Mouse (Mus musculus) CH12.LX (cell line): ENCODE measurements around the gene Pdp2. TPM values are rescaled to one million over a fixed set of nuclear protein-coding genes. Genes with fewer than 3 reads are reported as not detected.
A peak's percentile ranks its signal among the peaks of the same experiment; 100 is the strongest.

Source experiments
- DNase-seq: peaks from one replicate; pipeline ENCODE4 v3.0.0-alpha.2; 2013; ENCODE audit errors: extremely low read depth
- H3K27ac ChIP-seq: 2 replicates; pipeline ENCODE4 v1.5.1; 2012; ENCODE audit warnings: low read depth, mild to moderate bottlenecking, control low read depth, moderate library complexity; ENCODE audit not compliant: insufficient read depth
- H3K27me3 ChIP-seq: replicated peaks from 2 replicates; pipeline ENCODE3; 2012; ENCODE audit warnings: inconsistent platforms
- H3K36me3 ChIP-seq, 2 experiments: replicated peaks in 1 of 2; 2 replicates each; pipeline versions ENCODE3 to v1.6.1; 2012; ENCODE audit warnings: inconsistent platforms in 1 of 2, low read length in 1 of 2, mild to moderate bottlenecking in 1 of 2, mixed read lengths in 1 of 2, moderate library complexity in 1 of 2; ENCODE audit not compliant: control insufficient read depth in 1 of 2, insufficient read depth in 1 of 2
- H3K4me1 ChIP-seq, 2 experiments: 2 replicates each; pipeline ENCODE4 v1.6.1; 2012; ENCODE audit warnings: inconsistent platforms in 1 of 2, moderate library complexity in 1 of 2; ENCODE audit not compliant: insufficient read depth in 2 of 2, control insufficient read depth in 1 of 2
- H3K4me2 ChIP-seq: 2 replicates; pipeline ENCODE4 v1.6.1; 2012; ENCODE audit warnings: low read depth, mild to moderate bottlenecking, control low read depth; ENCODE audit not compliant: poor library complexity, insufficient read depth, severe bottlenecking
- H3K4me3 ChIP-seq, 3 experiments: fragments of 150-350 bp in 1 of 3; sonication (generic) in 1 of 3; replicated peaks in 1 of 3; 2 replicates each; pipeline versions ENCODE3 to v1.5.1; 2011 to 2012; ENCODE audit warnings: low read depth in 2 of 3, low read length in 2 of 3, mild to moderate bottlenecking in 2 of 3, moderate library complexity in 2 of 3, control low read depth in 1 of 3, improper control_type of control experiment in 1 of 3, inconsistent platforms in 1 of 3, mixed read lengths in 1 of 3; ENCODE audit not compliant: poor library complexity in 1 of 3
- H3K79me2 ChIP-seq: replicated peaks from 2 replicates; pipeline ENCODE4 v1.6.1; 2012; ENCODE audit warnings: mild to moderate bottlenecking, moderate library complexity; ENCODE audit not compliant: control insufficient read depth, poor library complexity, insufficient read depth, severe bottlenecking; ENCODE audit errors: extremely low read depth
- H3K9ac ChIP-seq: 2 replicates; pipeline ENCODE4 v1.6.1; 2012; ENCODE audit warnings: low read depth, mild to moderate bottlenecking, control low read depth, moderate library complexity; ENCODE audit not compliant: insufficient read depth
- H3K9me3 ChIP-seq: replicated peaks from 2 replicates; pipeline ENCODE3; 2012; ENCODE audit warnings: low read length, inconsistent platforms, mixed read lengths
- CTCF ChIP-seq, 2 experiments: IDR thresholded peaks in 1 of 2; conservative IDR thresholded peaks in 1 of 2; 2 replicates each; pipeline ENCODE4 v1.5.1; 2011 to 2012; ENCODE audit warnings: low read depth in 2 of 2, low read length in 2 of 2, improper control_type of control experiment in 1 of 2, inconsistent platforms in 1 of 2, mild to moderate bottlenecking in 1 of 2, moderate library complexity in 1 of 2
- ELF1 ChIP-seq: IDR thresholded peaks from 2 replicates; pipeline ENCODE4 v1.6.1; 2014; ENCODE audit warnings: low read depth, mild to moderate bottlenecking, inconsistent platforms, low read length, improper control_type of control experiment
- EP300 ChIP-seq: IDR thresholded peaks from 2 replicates; pipeline ENCODE4 v1.6.1; 2011; ENCODE audit warnings: low read length, improper control_type of control experiment
- ETS1 ChIP-seq: conservative IDR thresholded peaks from 2 replicates; pipeline ENCODE4 v1.6.1; 2012; ENCODE audit warnings: low read depth, mild to moderate bottlenecking, inconsistent platforms, low read length, improper control_type of control experiment, moderate library complexity
- JUND ChIP-seq: conservative IDR thresholded peaks from 2 replicates; pipeline ENCODE4 v1.6.1; 2011; ENCODE audit warnings: low read depth, low read length, improper control_type of control experiment
- MAFK ChIP-seq: IDR thresholded peaks from 2 replicates; pipeline ENCODE4 v1.6.1; 2011; ENCODE audit warnings: low read length, improper control_type of control experiment; ENCODE audit not compliant: insufficient replicate concordance
- MXI1 ChIP-seq: IDR thresholded peaks from 2 replicates; pipeline ENCODE4 v1.6.1; 2011; ENCODE audit warnings: mild to moderate bottlenecking, low read depth, low read length, improper control_type of control experiment
- NRF1 ChIP-seq: IDR thresholded peaks from 2 replicates; pipeline ENCODE4 v1.6.1; 2014; ENCODE audit warnings: low read depth, mild to moderate bottlenecking, inconsistent platforms, low read length, improper control_type of control experiment, moderate library complexity
- RAD21 ChIP-seq: IDR thresholded peaks from 2 replicates; pipeline ENCODE4 v1.6.1; 2011; ENCODE audit warnings: low read depth, mild to moderate bottlenecking, low read length, improper control_type of control experiment, moderate library complexity
- RCOR1 ChIP-seq: conservative IDR thresholded peaks from 2 replicates; pipeline ENCODE4 v1.6.1; 2012; ENCODE audit warnings: low read depth, mild to moderate bottlenecking, inconsistent platforms, low read length, improper control_type of control experiment
- TCF12 ChIP-seq: IDR thresholded peaks from 2 replicates; pipeline ENCODE4 v1.6.1; 2014; ENCODE audit warnings: low read depth, mild to moderate bottlenecking, inconsistent platforms, low read length, improper control_type of control experiment
- ZC3H11A ChIP-seq: IDR thresholded peaks from 2 replicates; pipeline ENCODE4 v1.6.1; 2012; ENCODE audit warnings: low read depth, mild to moderate bottlenecking, inconsistent platforms, low read length, improper control_type of control experiment
- dilution Hi-C: fragments of 300-500 bp; cut with MboI; formaldehyde crosslinking; loops from 2 replicates; pipeline ENCODE4 v1.14.3; 2020; ENCODE audit warnings: low sequenced_read_pairs; ENCODE audit not compliant: extremely low pct_unique_long_range_greater_than_20kb, extremely low pct_ligation_motif_present
- in situ Hi-C: fragments of 300-500 bp; cut with MboI; formaldehyde crosslinking; loops from 3 replicates; pipeline ENCODE4 v1.14.3; 2019; ENCODE audit warnings: low sequenced_read_pairs, low pct_ligation_motif_present, low pct_unique_long_range_greater_than_20kb, mixed read lengths
- polyA plus RNA-seq: library from polyadenylated mRNA; unstranded; fragments of >175 nt; gene quantifications from 2 replicates; pipeline ENCODE4 v1.2.1, GENCODE M21; 2012; ENCODE audit warnings: low read depth; ENCODE audit not compliant: insufficient read length
- total RNA-seq, 2 experiments: library from RNA; depleted of rRNA; stranded (reverse); fragments of 300-350 nt in 1 of 2; fragments of >200 nt in 1 of 2; gene quantifications; 2 replicates each; pipeline ENCODE4 v1.2.3; 2012 to 2014

The Pdp2 gene
- total and polyA plus RNA-seq, 3 experiments = 7.6 to 9.6 (median 8.7) TPM

- dilution Hi-C loops (no loop called here), in situ Hi-C loops (no loop called here)
- H3K27ac ChIP-seq = no peak overlapping the region
Measured at GRCm38 (mm10) chr8:104591856-104592255, 605 bp downstream of the Pdp2 start.

GRCm38 (mm10) chr8:104592566-104592965 lies 1.3 kb downstream of the Pdp2 start:
- Histone ChIP-seq H3K27me3 (no peaks in the 10 kb centered on the region), H3K4me2 (0 out of 2 replicates have a peak overlapping the region, but pooled peaks have one; percentile 57), H3K9me3 (no peaks in the 10 kb centered on the region), H3K9ac (no peak overlapping the region), H3K4me1 (peaks cover 3 to 33% of the 10 kb centered on the region in 2 experiments; a peak in 2 of 4 replicates), H3K4me3 (peak overlapping the region in 1 of 3 experiments; percentile 89), H3K79me2 (peaks cover 7% of the 10 kb centered on the region; the same call in 1 of the 2 replicates), H3K27ac (no peak overlapping the region), H3K36me3 (peaks cover 23 to 39% of the 10 kb centered on the region in 2 experiments)
- TF ChIP-seq MXI1 (0 out of 2 replicates have a peak, but pooled peaks have one; percentile 31), CTCF (conservative IDR thresholded peaks at IDR 0.05 in 1 of 2, IDR thresholded peaks at IDR 0.05 in 1 of 2; ENCODE audit: low read depth in 2 of 2, low read length in 2 of 2) (no peak), ZC3H11A (no peak), ETS1 (no peak), NRF1 (no peak), RAD21 (no peak), TCF12 (no peak)
- DNase-seq = no peak
- in situ Hi-C loops (no loop called here), dilution Hi-C loops (no loop called here)

More at GRCm38 (mm10) chr8:104591856-104592255, 605 bp downstream of the Pdp2 start:
- peaks cover 3 to 33% of the 10 kb centered on the region in 2 experiments; a peak in 2 of 4 replicates for H3K4me1 ChIP-seq
- no peak for DNase-seq
- peak overlapping the region; percentile 57 for H3K4me2 ChIP-seq
- TF ChIP-seq JUND (no peak), NRF1 (no peak), RCOR1 (no peak), MAFK (no peak), ELF1 (no peak), EP300 (no peak)
- peak overlapping the region; percentile 80 to 95 (median 89) for H3K4me3 ChIP-seq
- H3K79me2 ChIP-seq = peaks cover 7% of the 10 kb centered on the region; the same call in 1 of the 2 replicates
- H3K9me3 ChIP-seq = no peaks in the 10 kb centered on the region
- peaks cover 23 to 33% of the 10 kb centered on the region in 2 experiments for H3K36me3 ChIP-seq
- no peaks in the 10 kb centered on the region for H3K27me3 ChIP-seq
- peak overlapping the region; percentile 67 for H3K9ac ChIP-seq
